Mouse (Mus musculus) monocyte, adult 2 months (primary cell): ENCODE measurements around the gene Psme3.

ENCODE experiments used
- DNase-seq, 2 experiments: peaks; one replicate each; pipeline ENCODE4 v3.0.0; 2022; ENCODE audit warnings: low spot score in 2 of 2, low read depth in 1 of 2

The Psme3 gene

GRCm38 (mm10) chr11:101315665-101316500 is at the start of gene Psme3:
Psme3 (plus strand) TSS chr11:101316213.
- peak; percentile 76 to 90 for DNase-seq

GRCm38 (mm10) chr11:101269577-101270116 is 46.4 kb upstream of the Psme3 start:
- no peak for DNase-seq

- DNase-seq = no peak
Observed at GRCm38 (mm10) chr11:101272446-101272845, 43.6 kb upstream of the Psme3 start.

GRCm38 (mm10) chr11:101275309-101275708 is 40.7 kb upstream of the Psme3 start:
- no peak for DNase-seq

GRCm38 (mm10) chr11:101276319-101277070 is 39.5 kb upstream of the Psme3 start:
- DNase-seq = no peak

GRCm38 (mm10) chr11:101277381-101278222 is 38.4 kb upstream of the Psme3 start:
- DNase-seq = no peak

GRCm38 (mm10) chr11:101278223-101279192 is 37.5 kb upstream of the Psme3 start, which contains the start of the genes Cntd1 and Coa3:
Cntd1 (plus strand) TSS chr11:101279012.
Coa3 (minus strand) TSS chr11:101279114.
- peak in 1 of 2 experiments; percentile 40 for DNase-seq

- DNase-seq = no peak
Observed at GRCm38 (mm10) chr11:101279193-101279569, 36.8 kb upstream of the Psme3 start.

- DNase-seq = no peak
Observed at GRCm38 (mm10) chr11:101280837-101281236, 35.2 kb upstream of the Psme3 start.

GRCm38 (mm10) chr11:101282896-101283295 is 33.1 kb upstream of the Psme3 start:
- no peak for DNase-seq

- no peak for DNase-seq
Observed at GRCm38 (mm10) chr11:101283805-101284204, 32.2 kb upstream of the Psme3 start.

- peak in 1 of 2 experiments; percentile 19 for DNase-seq
Observed at GRCm38 (mm10) chr11:101287306-101287705, 28.7 kb upstream of the Psme3 start.

GRCm38 (mm10) chr11:101291231-101291630 is 24.8 kb upstream of the Psme3 start:
- DNase-seq = no peak

GRCm38 (mm10) chr11:101295191-101295590 is 20.8 kb upstream of the Psme3 start:
- DNase-seq = no peak

GRCm38 (mm10) chr11:101300881-101301280 is 15.1 kb upstream of the Psme3 start:
- no peak for DNase-seq

GRCm38 (mm10) chr11:101301299-101302003 is 14.6 kb upstream of the Psme3 start:
- DNase-seq = no peak

- DNase-seq = peak; percentile 87 to 93
Observed at GRCm38 (mm10) chr11:101302004-101302798, 13.8 kb upstream of the Psme3 start, which contains the start of gene Becn1. Becn1 (minus strand) TSS chr11:101302286.

GRCm38 (mm10) chr11:101307744-101308143 is 8.3 kb upstream of the Psme3 start:
- DNase-seq = no peak
